Mouse (Mus musculus): ENCODE results near the gene Dbnl. TPM values are rescaled to one million over a fixed set of nuclear protein-coding genes. Genes with fewer than 3 reads are reported as not detected.

Gene Dbnl
- total RNA-seq (2012; rRNA removed) (76.2 and 77.3 TPM in 2 replicates), total RNA-seq (2014; rRNA removed) (67.5 and 70.3 TPM in 2 replicates), polyA plus RNA-seq (2012; ENCODE audit: insufficient read length, low read depth) (124 and 133 TPM in 2 replicates)

GRCm38 (mm10) chr11:5788056-5789014, at the start of gene Dbnl:
Gene Dbnl, plus strand, starts transcription at chr11:5788488.
- Histone ChIP-seq H3K4me1 (ENCODE audit: control insufficient read depth in 1 of 2, insufficient read depth in 2 of 2) (peaks cover 12 to 41% of the 10 kb centered on the region in 2 experiments), H3K4me2 (ENCODE audit: insufficient read depth, low read depth, poor library complexity, severe bottlenecking) (peak within 1 kb of the TSS; percentile 97), H3K36me3 (replicated peaks in 1 of 2; ENCODE audit: control insufficient read depth in 1 of 2, insufficient read depth in 1 of 2, low read length in 1 of 2) (peaks cover 18 to 40% of the 10 kb centered on the region in 2 experiments), H3K27ac (ENCODE audit: insufficient read depth, low read depth) (peak within 1 kb of the TSS; percentile 75), H3K9ac (ENCODE audit: insufficient read depth, low read depth) (peak within 1 kb of the TSS; percentile 97), H3K4me3 (replicated peaks in 1 of 3; ENCODE audit: low read depth in 2 of 3, low read length in 2 of 3, poor library complexity in 1 of 3) (peak within 1 kb of the TSS; percentile 72 to 99 (median 75)), H3K9me3 (replicated peaks; ENCODE audit: low read length) (no peaks in the 10 kb centered on the region), H3K79me2 (replicated peaks; ENCODE audit: control insufficient read depth, extremely low read depth, insufficient read depth, poor library complexity, severe bottlenecking) (peaks cover 22% of the 10 kb centered on the region), H3K27me3 (replicated peaks) (no peaks in the 10 kb centered on the region)
- TF ChIP-seq CHD2 (IDR thresholded peaks at IDR 0.05; ENCODE audit: low read length): peak; percentile 63; the same call in 1 of the 2 replicates
- no peak for TF ChIP-seq JUND (conservative IDR thresholded peaks at IDR 0.05; ENCODE audit: low read depth, low read length)
- peak; percentile 94 for TF ChIP-seq HCFC1 (IDR thresholded peaks at IDR 0.05; ENCODE audit: low read depth, low read length)
- TF ChIP-seq ELF1 (IDR thresholded peaks at IDR 0.05; ENCODE audit: low read depth, low read length): peak; percentile 100
- TF ChIP-seq USF2 (conservative IDR thresholded peaks at IDR 0.05; ENCODE audit: low read depth, low read length): no peak
- peak; percentile 91; the same call in 1 of the 2 replicates for TF ChIP-seq MXI1 (IDR thresholded peaks at IDR 0.05; ENCODE audit: low read depth, low read length)
- TF ChIP-seq MYC (IDR thresholded peaks at IDR 0.05; ENCODE audit: low read depth, low read length): peak; percentile 77
- TF ChIP-seq ZC3H11A (IDR thresholded peaks at IDR 0.05; ENCODE audit: low read depth, low read length): no peak
- peak; percentile 94 for TF ChIP-seq MAZ (IDR thresholded peaks at IDR 0.05; ENCODE audit: low read depth, low read length)
- no peak for TF ChIP-seq MAFK (IDR thresholded peaks at IDR 0.05; ENCODE audit: insufficient replicate concordance, low read length)
- no peak for TF ChIP-seq ZNF384 (IDR thresholded peaks at IDR 0.05; ENCODE audit: low read depth, low read length)
- peak; percentile 99 for TF ChIP-seq ZMIZ1 (IDR thresholded peaks at IDR 0.05; ENCODE audit: low read depth, low read length)
- TF ChIP-seq SIN3A (IDR thresholded peaks at IDR 0.05; ENCODE audit: low read length): peak; percentile 96
- TF ChIP-seq USF1 (IDR thresholded peaks at IDR 0.05; ENCODE audit: low read depth, low read length): no peak
- TF ChIP-seq RAD21 (IDR thresholded peaks at IDR 0.05; ENCODE audit: low read depth, low read length): no peak
- no peak; the same call in 1 of the 2 replicates for TF ChIP-seq SMC3 (IDR thresholded peaks at IDR 0.05; ENCODE audit: low read depth, low read length)
- peak; percentile 55 for TF ChIP-seq ETS1 (conservative IDR thresholded peaks at IDR 0.05; ENCODE audit: low read depth, low read length)
- peak; percentile 68 for TF ChIP-seq NRF1 (IDR thresholded peaks at IDR 0.05; ENCODE audit: low read depth, low read length)
- TF ChIP-seq UBTF (IDR thresholded peaks at IDR 0.05; ENCODE audit: low read depth, low read length): peak; percentile 84
- TF ChIP-seq BHLHE40 (IDR thresholded peaks at IDR 0.05; ENCODE audit: low read depth, low read length): peak; percentile 76
- TF ChIP-seq MAX (IDR thresholded peaks at IDR 0.05; ENCODE audit: low read length): peak; percentile 88
- no peak for TF ChIP-seq JUN (IDR thresholded peaks at IDR 0.05; ENCODE audit: insufficient read depth, low read depth, low read length)
- TF ChIP-seq GABPA (IDR thresholded peaks at IDR 0.05; ENCODE audit: insufficient replicate concordance, low read depth, low read length): peak; percentile 49; the same call in 1 of the 2 replicates
- peak; percentile 79 for TF ChIP-seq TBP (conservative IDR thresholded peaks at IDR 0.05; ENCODE audit: low read depth, low read length)
- TF ChIP-seq IRF4 (IDR thresholded peaks at IDR 0.05; ENCODE audit: low read depth, low read length): peak; percentile 80
- peak; percentile 8 to 79; a peak in 2 of 4 replicates for TF ChIP-seq CTCF (conservative IDR thresholded peaks at IDR 0.05 in 1 of 2, IDR thresholded peaks at IDR 0.05 in 1 of 2; ENCODE audit: low read depth in 2 of 2, low read length in 2 of 2)
- peak; percentile 87; the same call in 1 of the 2 replicates for TF ChIP-seq RCOR1 (conservative IDR thresholded peaks at IDR 0.05; ENCODE audit: low read depth, low read length)
- peak; percentile 93; the same call in 1 of the 2 replicates for TF ChIP-seq KAT2A (IDR thresholded peaks at IDR 0.05; ENCODE audit: insufficient replicate concordance, low read length)
- peak; percentile 64; the same call in 1 of the 2 replicates for TF ChIP-seq MEF2A (IDR thresholded peaks at IDR 0.05; ENCODE audit: borderline replicate concordance, low read depth, low read length)
- peak; percentile 99 for TF ChIP-seq NELFE (IDR thresholded peaks at IDR 0.05; ENCODE audit: low read depth, low read length)
- TF ChIP-seq ZKSCAN1 (IDR thresholded peaks at IDR 0.05; ENCODE audit: borderline replicate concordance, low read depth, low read length): no peak
- TF ChIP-seq EP300 (IDR thresholded peaks at IDR 0.05; ENCODE audit: low read length): no peak
- TF ChIP-seq TCF12 (IDR thresholded peaks at IDR 0.05; ENCODE audit: low read depth, low read length): peak; percentile 98
- peak; percentile 97 for TF ChIP-seq POLR2AphosphoS2 (IDR thresholded peaks at IDR 0.05; ENCODE audit: low read depth, low read length)
- TF ChIP-seq POLR2A (IDR thresholded peaks at IDR 0.05; ENCODE audit: low read depth, low read length): peak; percentile 100
- in situ Hi-C loops (cut with MboI; ENCODE audit: low pct_ligation_motif_present, low pct_unique_long_range_greater_than_20kb, low sequenced_read_pairs) (loop anchor here (10.0 kb wide), 1 partner anchor 304 kb away; no protein-coding TSS in a partner anchor), dilution Hi-C loops (cut with MboI; ENCODE audit: extremely low pct_ligation_motif_present, extremely low pct_unique_long_range_greater_than_20kb, low sequenced_read_pairs) (no loop called here)
- peak; percentile 98 for DNase-seq (ENCODE audit: extremely low read depth)

All from CH12.LX (cell line).